Mouse (Mus musculus) spleen, adult 12 weeks (tissue): ENCODE measurements at regions not wholly inside any gene's neighbourhood (a gene's known extent, or its start where the extent isn't known, plus 50 kb on each side); places are given as distances from the start of the nearest gene placed in this dataset.

Experiments used
- DNase-seq: peaks from one replicate; pipeline ENCODE4 v3.0.0; 2022; ENCODE audit warnings: low spot score

- no peak for DNase-seq
Observed at GRCm38 (mm10) chr13:83112323-83112722, 391.5 kb upstream of the Mef2c start.

- no peak for DNase-seq
Observed at GRCm38 (mm10) chr13:83112741-83113140, 391.1 kb upstream of the Mef2c start.

DNA sequence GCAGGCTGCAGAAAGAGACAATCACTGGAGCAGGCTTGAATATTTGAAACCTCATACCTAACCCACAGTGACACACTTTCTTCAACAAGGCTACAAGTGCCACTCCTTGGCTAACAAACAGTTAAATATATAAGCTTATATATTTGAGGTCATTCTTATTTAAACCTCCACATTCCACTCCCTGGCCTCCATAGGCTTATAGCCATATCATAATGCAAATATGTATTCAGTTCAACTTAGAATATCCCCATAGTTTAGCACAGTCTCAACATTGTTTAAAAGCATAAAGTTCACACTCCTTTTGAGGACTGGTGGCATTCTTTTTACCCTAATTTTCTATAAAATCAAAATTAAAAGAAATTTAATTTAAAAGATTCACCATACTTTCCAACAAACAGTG lies 390.0 kb upstream of the Mef2c start:
- no peak for DNase-seq

- no peak for DNase-seq
Observed at GRCm38 (mm10) chr13:83114401-83114800, 389.4 kb upstream of the Mef2c start.

GRCm38 (mm10) chr13:83115691-83116090 lies 388.1 kb upstream of the Mef2c start:
- DNase-seq = no peak

- DNase-seq = no peak
Observed at GRCm38 (mm10) chr13:83120343-83120742, 383.5 kb upstream of the Mef2c start.

DNA sequence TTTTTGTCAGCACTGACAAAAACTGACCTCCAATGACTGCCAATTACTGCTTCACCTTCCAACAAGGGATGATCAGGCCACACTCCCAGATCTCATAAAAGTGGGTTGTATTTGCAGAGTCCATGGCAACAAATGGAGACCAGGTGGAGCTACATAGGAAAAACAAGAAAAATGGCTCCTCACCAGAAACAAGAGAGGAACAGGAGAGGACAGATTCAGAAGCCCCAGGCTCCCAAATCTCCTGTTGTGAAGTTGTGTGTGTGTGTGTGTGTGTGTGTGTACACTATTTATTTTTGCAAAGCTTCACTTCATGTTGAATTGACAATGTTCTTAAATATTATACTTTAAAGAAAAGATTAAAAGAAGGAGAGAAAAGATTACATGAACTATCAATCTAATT lies 380.2 kb upstream of the Mef2c start:
- no peak for DNase-seq

- no peak for DNase-seq
Observed at GRCm38 (mm10) chr13:83124651-83125050, 379.2 kb upstream of the Mef2c start.

DNA sequence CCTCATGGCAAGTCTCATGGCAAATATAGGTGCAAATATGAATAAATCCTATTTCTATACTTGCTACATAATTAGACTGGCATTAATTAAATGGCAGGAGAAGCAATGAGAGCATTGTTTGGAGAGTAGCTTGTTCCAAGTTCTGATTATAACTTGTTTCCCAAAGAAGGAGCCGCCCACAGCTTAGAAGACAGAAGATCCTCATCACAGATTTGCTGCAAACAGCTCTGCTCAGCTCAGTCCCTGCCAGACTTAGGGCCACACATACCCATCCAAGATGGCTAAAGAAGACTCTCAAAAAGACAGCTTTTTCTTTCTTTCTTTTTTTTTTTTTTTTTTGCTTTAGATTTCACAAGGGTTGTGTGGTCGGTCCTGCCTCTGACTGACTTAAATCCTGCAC lies 377.4 kb upstream of the Mef2c start:
- DNase-seq = no peak

GRCm38 (mm10) chr13:83131129-83131981 lies 372.5 kb upstream of the Mef2c start:
- DNase-seq = no peak

- no peak for DNase-seq
Observed at GRCm38 (mm10) chr13:83131982-83132354, 371.9 kb upstream of the Mef2c start.

DNA sequence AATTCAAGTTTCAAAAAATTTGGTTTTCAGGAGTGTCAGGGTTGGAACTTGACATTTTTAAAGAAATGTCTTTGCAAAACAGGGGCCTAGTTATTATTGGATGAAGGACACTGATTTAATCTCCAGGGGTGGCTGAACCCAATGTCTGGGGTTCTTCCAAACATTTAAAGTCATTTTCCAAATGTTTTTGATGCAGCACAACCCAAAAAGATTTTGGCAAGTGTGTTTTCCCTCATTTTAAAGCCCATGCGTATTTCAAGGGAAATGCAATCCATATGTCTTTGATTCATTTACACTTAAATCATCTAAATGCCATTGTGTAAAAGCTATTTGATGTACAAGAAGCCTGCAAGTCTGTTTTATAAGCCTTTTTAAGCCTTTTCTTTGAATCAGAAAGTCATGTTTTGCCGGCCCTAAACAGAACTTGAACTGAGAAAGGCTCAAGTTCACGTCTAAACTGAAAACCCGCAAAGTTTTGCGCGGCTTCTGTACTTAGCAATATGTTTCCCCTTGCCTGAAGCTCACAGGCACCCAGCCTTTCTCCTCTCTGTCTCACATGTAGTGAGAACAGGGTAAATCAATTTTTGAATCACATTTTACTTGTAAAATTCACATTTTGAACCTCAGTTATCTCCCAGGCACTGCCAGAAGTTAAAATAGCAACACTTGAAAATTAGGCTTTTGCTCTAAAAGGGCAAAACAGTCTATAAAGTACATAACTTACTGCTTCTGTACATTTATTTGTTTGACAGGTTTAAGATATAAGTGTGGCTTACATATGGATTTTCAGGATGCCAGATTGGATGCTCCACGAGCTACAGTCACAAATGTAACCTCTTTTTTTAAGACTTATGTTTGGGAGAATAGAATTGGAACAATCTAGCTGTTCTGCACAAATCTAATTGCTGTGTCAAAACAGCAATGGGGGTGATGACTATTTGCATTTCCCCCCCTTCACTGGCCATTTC lies 370.9 kb upstream of the Mef2c start:
- DNase-seq = no peak

- DNase-seq = no peak
Observed at GRCm38 (mm10) chr13:83143316-83143715, 360.5 kb upstream of the Mef2c start.

- DNase-seq = no peak
Observed at GRCm38 (mm10) chr13:83154626-83155124, 349.2 kb upstream of the Mef2c start.

- DNase-seq = no peak
Observed at GRCm38 (mm10) chr13:83159969-83160368, 343.9 kb upstream of the Mef2c start.

DNA sequence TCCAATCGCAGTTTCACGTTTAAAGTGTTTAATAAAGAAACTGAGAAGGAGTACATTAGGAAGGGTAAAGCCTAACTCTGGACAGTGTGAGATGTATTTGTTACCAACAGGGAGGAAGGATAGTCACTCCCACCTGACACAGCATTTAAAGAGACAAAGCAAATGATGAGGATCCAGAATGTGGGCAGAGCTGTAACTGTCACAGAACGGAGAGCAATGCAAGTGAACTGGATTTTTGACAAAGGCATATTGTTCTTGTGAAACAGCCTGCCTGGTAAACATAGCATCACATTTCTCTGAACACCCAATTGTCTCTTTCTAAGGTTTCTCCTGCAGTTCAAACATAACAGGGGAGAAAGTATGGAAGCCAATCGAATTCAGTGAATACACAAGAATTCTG lies 341.1 kb upstream of the Mef2c start:
- no peak for DNase-seq

DNA sequence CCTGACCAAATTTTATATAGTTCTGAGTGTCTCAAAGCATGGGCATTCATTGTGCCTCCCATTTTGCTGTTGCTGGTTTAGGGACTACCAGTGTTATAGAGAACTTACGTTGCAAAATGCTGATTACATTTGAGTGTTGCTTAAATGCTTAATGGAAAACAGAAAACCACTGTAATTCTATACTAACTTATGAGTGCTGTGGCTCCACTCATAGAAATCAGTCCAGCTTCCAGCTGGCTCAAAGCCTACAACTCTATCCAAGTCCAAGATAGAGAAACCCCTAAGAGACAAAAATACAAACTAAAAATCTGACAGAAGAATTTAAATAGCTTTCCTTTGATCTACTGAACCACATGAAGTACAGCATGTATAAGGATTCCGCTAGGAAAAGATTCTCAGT lies 328.7 kb upstream of the Mef2c start:
- DNase-seq = no peak

DNA sequence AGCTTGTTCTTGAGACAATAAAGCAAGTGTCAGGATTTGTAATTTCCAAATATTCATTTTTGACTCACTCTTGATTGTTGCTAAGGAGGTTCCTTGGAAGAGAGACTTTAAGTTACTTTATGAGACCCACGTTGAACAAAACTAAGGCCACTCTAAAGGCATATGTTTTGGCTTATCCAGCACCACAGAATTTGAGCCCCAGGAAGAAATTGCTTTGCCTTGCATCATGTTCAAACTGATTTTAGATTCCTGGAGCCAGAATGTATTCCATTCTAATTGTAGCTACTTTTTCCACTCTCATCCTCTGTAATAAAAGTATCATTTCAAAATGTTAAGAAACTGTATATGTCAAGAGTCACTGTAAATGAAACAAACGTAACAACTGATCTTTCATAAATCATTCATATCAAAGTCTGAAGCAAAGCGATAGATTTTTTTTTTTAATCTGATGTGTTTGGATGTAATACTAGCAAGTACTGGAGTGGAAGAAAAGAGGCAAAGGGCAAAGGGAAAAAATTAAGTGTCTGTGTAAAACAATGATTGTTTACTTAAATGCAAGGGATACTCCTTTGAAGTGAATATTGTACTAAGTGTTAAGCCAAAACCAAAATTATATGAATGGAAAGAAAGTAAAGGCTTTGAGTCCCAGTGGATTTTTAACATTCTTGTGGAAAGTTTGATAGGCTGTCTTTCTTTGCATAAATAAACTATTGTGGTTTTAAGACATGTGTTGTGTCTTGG lies 301.7 kb upstream of the Mef2c start:
- DNase-seq = no peak

GRCm38 (mm10) chr13:83206622-83207021 lies 297.2 kb upstream of the Mef2c start:
- DNase-seq = no peak

- DNase-seq = no peak
Observed at GRCm38 (mm10) chr13:83207513-83207912, 296.3 kb upstream of the Mef2c start.

DNA sequence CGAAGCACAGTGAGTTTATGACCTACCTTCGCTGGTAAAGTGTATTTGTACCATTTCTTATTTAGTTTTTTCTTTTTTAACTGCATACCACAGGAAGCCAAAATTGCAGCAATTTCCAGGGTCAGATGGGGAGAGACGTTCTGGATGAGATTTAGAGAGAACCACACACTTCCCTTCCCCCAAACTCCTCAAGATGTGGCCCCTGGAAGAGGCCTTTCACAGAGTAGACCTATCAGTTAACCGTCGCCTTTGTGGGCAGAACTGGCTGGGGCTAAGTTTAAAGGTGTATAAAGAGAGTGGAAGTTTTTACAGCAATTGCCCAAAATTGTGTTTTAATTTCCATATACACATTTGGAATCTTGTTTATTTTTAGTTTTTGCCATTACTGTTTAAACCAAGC lies 295.7 kb upstream of the Mef2c start:
- DNase-seq = no peak

GRCm38 (mm10) chr13:83214811-83215210 lies 289.0 kb upstream of the Mef2c start:
- DNase-seq = no peak
